Mouse (Mus musculus): ENCODE results near the gene Prpf6.

Gene Prpf6

GRCm38 (mm10) chr2:181597378-181598061, 5.9 kb downstream of the Prpf6 start:
- no peak for DNase-seq

GRCm38 (mm10) chr2:181598454-181599351, 7.0 kb downstream of the Prpf6 start, which contains the start of gene Samd10:
TSS of gene Samd10 (minus strand) at chr2:181599212.
- DNase-seq = peak; percentile 77

- no peak for DNase-seq
Observed at GRCm38 (mm10) chr2:181600226-181600758, 8.6 kb downstream of the Prpf6 start.

- peak; percentile 96 for DNase-seq
Observed at GRCm38 (mm10) chr2:181600828-181601750, 9.4 kb downstream of the Prpf6 start.

- no peak for DNase-seq
Observed at GRCm38 (mm10) chr2:181601751-181602145, 10.1 kb downstream of the Prpf6 start.

GRCm38 (mm10) chr2:181602367-181602766, 10.7 kb downstream of the Prpf6 start:
- DNase-seq = no peak

GRCm38 (mm10) chr2:181618761-181619495, 27.3 kb downstream of the Prpf6 start:
- no peak for DNase-seq

GRCm38 (mm10) chr2:181623401-181623800, 31.7 kb downstream of the Prpf6 start:
- no peak for DNase-seq

- no peak for DNase-seq
Observed at GRCm38 (mm10) chr2:181628471-181628870, 36.8 kb downstream of the Prpf6 start.

- DNase-seq = no peak
Observed at GRCm38 (mm10) chr2:181632624-181633023, 41.0 kb downstream of the Prpf6 start.

- DNase-seq = no peak
Observed at GRCm38 (mm10) chr2:181635865-181636264, 44.2 kb downstream of the Prpf6 start.

- peak; percentile 22 for DNase-seq
Observed at GRCm38 (mm10) chr2:181644361-181644760, 52.7 kb downstream of the Prpf6 start.

GRCm38 (mm10) chr2:181645666-181646065, 54.0 kb downstream of the Prpf6 start:
- DNase-seq = no peak

GRCm38 (mm10) chr2:181646626-181647472, 55.2 kb downstream of the Prpf6 start:
- no peak for DNase-seq

- DNase-seq = no peak
Observed at GRCm38 (mm10) chr2:181648926-181649325, 57.3 kb downstream of the Prpf6 start.

- no peak for DNase-seq
Observed at GRCm38 (mm10) chr2:181653065-181653464, 61.4 kb downstream of the Prpf6 start.

- DNase-seq = no peak
Observed at GRCm38 (mm10) chr2:181653523-181653922, 61.9 kb downstream of the Prpf6 start.

- no peak for DNase-seq
Observed at GRCm38 (mm10) chr2:181656734-181657133, 65.1 kb downstream of the Prpf6 start, which contains the start of gene Gm29797. TSS of gene Gm29797 (plus strand) at chr2:181657034.

GRCm38 (mm10) chr2:181657441-181657840, 65.8 kb downstream of the Prpf6 start:
- DNase-seq = no peak

GRCm38 (mm10) chr2:181658528-181658927, 66.9 kb downstream of the Prpf6 start:
- DNase-seq = no peak
